Mouse (Mus musculus) megakaryocyte-erythroid progenitor cell, adult 5-6 weeks (primary cell): ENCODE data around the gene Amigo2. TPM values are rescaled to one million over a fixed set of nuclear protein-coding genes. Genes with fewer than 3 reads are reported as not detected.
"Not testable (repeated sequence)": the region's sequence is repeated elsewhere in the genome, so short reads cannot be mapped to it uniquely, and the experiment has no call there.

Experiments used
- ATAC-seq: replicated peaks from 2 replicates; pipeline ENCODE4 v1.8.0; 2016; ENCODE audit warnings: mild to moderate bottlenecking, inconsistent platforms; ENCODE audit not compliant: severe bottlenecking, poor library complexity, low FRiP score, low TSS enrichment
- total RNA-seq, 2 experiments: library from RNA; stranded (forward) in 1 of 2; stranded (reverse) in 1 of 2; fragments of 200-1000, 215-1000 nt in 1 of 2; fragments of >200 nt in 1 of 2; fragmentation: Nextera tagmentation in 1 of 2; gene quantifications; 2 replicates each; pipeline ENCODE4 v1.2.3; 2014 to 2017

Gene Amigo2
- total RNA-seq, 2 experiments from 2014 or later, result 15.0 to 15.9 TPM

GRCm38 (mm10) chr15:97235183-97235582, 11.9 kb downstream of the Amigo2 start:
- peak; percentile 77 for ATAC-seq

GRCm38 (mm10) chr15:97234076-97234475, 13.0 kb downstream of the Amigo2 start:
- no peak for ATAC-seq

- no peak for ATAC-seq
Measured at GRCm38 (mm10) chr15:97229494-97230077, 17.5 kb downstream of the Amigo2 start.

- no peak for ATAC-seq
Measured at GRCm38 (mm10) chr15:97224003-97224402, 23.1 kb downstream of the Amigo2 start.

- ATAC-seq, result no peak
Measured at GRCm38 (mm10) chr15:97223431-97223830, 23.7 kb downstream of the Amigo2 start.

GRCm38 (mm10) chr15:97216843-97217242, 30.2 kb downstream of the Amigo2 start:
- ATAC-seq, result no peak

- peak; percentile 57 for ATAC-seq
Measured at GRCm38 (mm10) chr15:97212501-97213477, 34.3 kb downstream of the Amigo2 start.

- not testable (repeated sequence) for ATAC-seq
Measured at GRCm38 (mm10) chr15:97209754-97210153, 37.3 kb downstream of the Amigo2 start.

GRCm38 (mm10) chr15:97206506-97206905, 40.6 kb downstream of the Amigo2 start:
- ATAC-seq, result no peak

- no peak for ATAC-seq
Measured at GRCm38 (mm10) chr15:97205776-97206175, 41.3 kb downstream of the Amigo2 start.

- ATAC-seq, result no peak
Measured at GRCm38 (mm10) chr15:97204889-97205288, 42.2 kb downstream of the Amigo2 start.

GRCm38 (mm10) chr15:97196644-97197043, 50.4 kb downstream of the Amigo2 start:
- no peak for ATAC-seq

- peak; percentile 60; the same call in 1 of the 2 replicates for ATAC-seq
Measured at GRCm38 (mm10) chr15:97195628-97196027, 51.5 kb downstream of the Amigo2 start.

Other genes with a start within 250 kb of the Amigo2 start
- gene Slc38a4, start 191.3 kb downstream of the Amigo2 start, total RNA-seq (2014; fragmentation: Nextera tagmentation), result not detected in 2 replicates
- gene Slc38a4, start 191.3 kb downstream of the Amigo2 start, total RNA-seq (2017), result not detected in 2 replicates
- 28.5 and 38.6 TPM in 2 replicates for gene Pced1b, start 180 bp downstream of the Amigo2 start, total RNA-seq (2014; fragmentation: Nextera tagmentation)
- gene Pced1b, start 180 bp downstream of the Amigo2 start, total RNA-seq (2017), result 5.3 and 6.4 TPM in 2 replicates